Mouse (Mus musculus) heart, embryonic 14.5 days (tissue): ENCODE results near the gene Kank1. TPM values are rescaled to one million over a fixed set of nuclear protein-coding genes. Genes with fewer than 3 reads are reported as not detected.

Experiments
- ATAC-seq: fragments of 200-750 bp; cut with Nextera tagmentation; 2 replicates; pipeline ENCODE4 v1.8.0; 2017; ENCODE audit warnings: low read depth, moderate TSS enrichment; ENCODE audit not compliant: insufficient number of reproducible peaks, insufficient read depth, low FRiP score
- H3K27ac ChIP-seq, 2 experiments: fragments of 200-500 bp in 1 of 2; fragments of 300-500 bp in 1 of 2; sonication (generic) in 1 of 2; replicated peaks in 1 of 2; 2 replicates each; pipeline ENCODE4 v1.5.1; 2012 to 2014; ENCODE audit warnings: low read depth in 2 of 2, low read length in 2 of 2, control low read depth in 1 of 2, mild to moderate bottlenecking in 1 of 2, mixed read lengths in 1 of 2; ENCODE audit not compliant: control insufficient read depth in 1 of 2, insufficient read depth in 1 of 2
- H3K27me3 ChIP-seq: fragments of 300-500 bp; sonication (generic); 2 replicates; pipeline ENCODE4 v1.6.1; 2014; ENCODE audit warnings: mild to moderate bottlenecking, low read length, control low read depth; ENCODE audit not compliant: control insufficient read depth, insufficient read depth
- H3K36me3 ChIP-seq: fragments of 300-500 bp; sonication (generic); 2 replicates; pipeline ENCODE4 v1.6.1; 2014; ENCODE audit warnings: mild to moderate bottlenecking, control low read depth, low read length, mixed read lengths; ENCODE audit not compliant: control insufficient read depth, insufficient read depth
- H3K4me1 ChIP-seq, 2 experiments: fragments of 200-500 bp in 1 of 2; fragments of 300-500 bp in 1 of 2; sonication (generic) in 1 of 2; 2 replicates each; pipeline ENCODE4 v1.6.1; 2012 to 2014; ENCODE audit warnings: low read length in 2 of 2, control low read depth in 1 of 2, mixed read lengths in 1 of 2; ENCODE audit not compliant: control insufficient read depth in 2 of 2, insufficient read depth in 2 of 2
- H3K4me2 ChIP-seq: fragments of 300-500 bp; sonication (generic); 2 replicates; pipeline ENCODE4 v1.6.1; 2014; ENCODE audit warnings: mild to moderate bottlenecking, low read length
- H3K4me3 ChIP-seq, 2 experiments: fragments of 200-500 bp in 1 of 2; fragments of 300-500 bp in 1 of 2; sonication (generic) in 1 of 2; 2 replicates each; pipeline ENCODE4 v1.5.1; 2012 to 2014; ENCODE audit warnings: low read length in 2 of 2, mild to moderate bottlenecking in 2 of 2, control low read depth in 1 of 2, low read depth in 1 of 2, moderate library complexity in 1 of 2; ENCODE audit not compliant: control insufficient read depth in 1 of 2, insufficient read depth in 1 of 2
- H3K9ac ChIP-seq: fragments of 300-500 bp; sonication (generic); 2 replicates; pipeline ENCODE4 v1.6.1; 2014; ENCODE audit warnings: mild to moderate bottlenecking, low read length
- H3K9me3 ChIP-seq: fragments of 300-500 bp; sonication (generic); 2 replicates; pipeline ENCODE4 v1.6.1; 2016; ENCODE audit warnings: low read length, control low read depth; ENCODE audit not compliant: control insufficient read depth
- WGBS: fragments of 180-500 bp; shearing (Covaris S2); extraction: QIAGEN DNeasy Blood & Tissue Kit; methylation state at CpG from one replicate; pipeline ENCODE4 v1.1.7; 2014; 5-methylcytosine and 5-hydroxymethylcytosine counted together
- polyA plus RNA-seq: library from polyadenylated mRNA; unstranded; fragments of >200 nt; fragmentation: Nextera tagmentation; extraction: Ambion mirVana; gene quantifications from 2 replicates; pipeline ENCODE4 v1.2.1, GENCODE M21; 2014

Kank1 gene
- polyA plus RNA-seq, 1 experiment from 2014 or later: 46.4 TPM

GRCm38 (mm10) chr19:25438246-25438645 is 201.5 kb downstream of the Kank1 start:
- H3K4me3 ChIP-seq: no peak overlapping the region
- H3K36me3 ChIP-seq: peaks cover 24% of the 10 kb centered on the region
- H3K4me1 ChIP-seq: peaks cover 0 to 3% of the 10 kb centered on the region in 2 experiments; a peak in 2 of 4 replicates
- H3K9ac ChIP-seq: no peak overlapping the region
- no peak overlapping the region for H3K4me2 ChIP-seq
- no peaks in the 10 kb centered on the region for H3K9me3 ChIP-seq
- H3K27me3 ChIP-seq: no peaks in the 10 kb centered on the region
- no peak overlapping the region for H3K27ac ChIP-seq
- 88% methylated on average over 6 of the region's 6 CpGs for WGBS
- no peak for ATAC-seq

GRCm38 (mm10) chr19:25439807-25440206 is 203.0 kb downstream of the Kank1 start:
- no peak overlapping the region for H3K9ac ChIP-seq
- no peaks in the 10 kb centered on the region for H3K27me3 ChIP-seq
- H3K27ac ChIP-seq: no peak overlapping the region
- no peak overlapping the region for H3K4me3 ChIP-seq
- H3K4me1 ChIP-seq: peaks cover 0 to 3% of the 10 kb centered on the region in 2 experiments; a peak in 2 of 4 replicates
- no peaks in the 10 kb centered on the region for H3K9me3 ChIP-seq
- 78% methylated on average over 6 of the region's 6 CpGs for WGBS
- peaks cover 8% of the 10 kb centered on the region for H3K36me3 ChIP-seq
- no peak overlapping the region for H3K4me2 ChIP-seq
- ATAC-seq: no peak

- WGBS: 56% methylated on average over 4 of the region's 4 CpGs
- Histone ChIP-seq H3K9me3 (no peaks in the 10 kb centered on the region), H3K4me2 (no peak overlapping the region), H3K27me3 (no peaks in the 10 kb centered on the region), H3K27ac (no peak overlapping the region), H3K4me3 (no peak overlapping the region), H3K4me1 (peaks cover 0 to 3% of the 10 kb centered on the region in 2 experiments; a peak in 2 of 4 replicates), H3K9ac (no peak overlapping the region), H3K36me3 (no peaks in the 10 kb centered on the region)
- ATAC-seq: no peak
Measured at GRCm38 (mm10) chr19:25440736-25441135, 204.0 kb downstream of the Kank1 start.

GRCm38 (mm10) chr19:25445054-25445453 is 208.3 kb downstream of the Kank1 start:
- Histone ChIP-seq H3K36me3 (no peaks in the 10 kb centered on the region), H3K4me2 (no peak overlapping the region), H3K9me3 (no peaks in the 10 kb centered on the region), H3K27me3 (no peaks in the 10 kb centered on the region), H3K4me3 (no peak overlapping the region), H3K9ac (no peak overlapping the region), H3K27ac (no peak overlapping the region), H3K4me1 (peaks cover 4 to 10% of the 10 kb centered on the region in 2 experiments; a peak in 3 of 4 replicates)
- WGBS: 26% methylated on average over 7 of the region's 7 CpGs
- ATAC-seq: no peak

GRCm38 (mm10) chr19:25445842-25446241 is 209.1 kb downstream of the Kank1 start:
- 51% methylated on average over 8 of the region's 8 CpGs for WGBS
- ATAC-seq: no peak
- peaks cover 4 to 10% of the 10 kb centered on the region in 2 experiments; a peak in 3 of 4 replicates for H3K4me1 ChIP-seq
- no peak overlapping the region for H3K27ac ChIP-seq
- no peaks in the 10 kb centered on the region for H3K27me3 ChIP-seq
- no peaks in the 10 kb centered on the region for H3K9me3 ChIP-seq
- no peak overlapping the region for H3K4me3 ChIP-seq
- H3K36me3 ChIP-seq: no peaks in the 10 kb centered on the region
- H3K4me2 ChIP-seq: no peak overlapping the region
- no peak overlapping the region for H3K9ac ChIP-seq

- H3K27me3 ChIP-seq: no peaks in the 10 kb centered on the region
- H3K9me3 ChIP-seq: no peaks in the 10 kb centered on the region
- H3K9ac ChIP-seq: no peak overlapping the region
- H3K27ac ChIP-seq: no peak overlapping the region
- no peak for ATAC-seq
- H3K4me3 ChIP-seq: no peak overlapping the region
- H3K4me2 ChIP-seq: no peak overlapping the region
- H3K36me3 ChIP-seq: no peaks in the 10 kb centered on the region
- peaks cover 6 to 10% of the 10 kb centered on the region in 2 experiments; a peak in 3 of 4 replicates for H3K4me1 ChIP-seq
- WGBS: 82% methylated on average over 2 of the region's 2 CpGs
Measured at GRCm38 (mm10) chr19:25446683-25447082, 209.9 kb downstream of the Kank1 start.

GRCm38 (mm10) chr19:25447373-25447772 is 210.6 kb downstream of the Kank1 start:
- 35% methylated on average over 5 of the region's 5 CpGs for WGBS
- peaks cover 6 to 7% of the 10 kb centered on the region in 2 experiments; a peak in 3 of 4 replicates for H3K4me1 ChIP-seq
- no peak overlapping the region for H3K4me3 ChIP-seq
- H3K36me3 ChIP-seq: no peaks in the 10 kb centered on the region
- no peak overlapping the region for H3K4me2 ChIP-seq
- no peak for ATAC-seq
- no peaks in the 10 kb centered on the region for H3K27me3 ChIP-seq
- H3K9ac ChIP-seq: peak overlapping the region; percentile 10; the same call in 1 of the 2 replicates
- no peak overlapping the region for H3K27ac ChIP-seq
- H3K9me3 ChIP-seq: no peaks in the 10 kb centered on the region
